Mouse (Mus musculus) spleen, postnatal 36 days (tissue): Measurements from ENCODE around the gene Cryl1.

ENCODE experiments used
- DNase-seq, 2 experiments: peaks; one replicate each; pipeline ENCODE4 v3.0.0; 2022; ENCODE audit warnings: low spot score in 2 of 2, mixed read lengths in 1 of 2

The Cryl1 gene

GRCm38 (mm10) chr14:57372348-57373102 lies 25.8 kb downstream of the Cryl1 start:
- peak; percentile 57 to 62 for DNase-seq

DNA sequence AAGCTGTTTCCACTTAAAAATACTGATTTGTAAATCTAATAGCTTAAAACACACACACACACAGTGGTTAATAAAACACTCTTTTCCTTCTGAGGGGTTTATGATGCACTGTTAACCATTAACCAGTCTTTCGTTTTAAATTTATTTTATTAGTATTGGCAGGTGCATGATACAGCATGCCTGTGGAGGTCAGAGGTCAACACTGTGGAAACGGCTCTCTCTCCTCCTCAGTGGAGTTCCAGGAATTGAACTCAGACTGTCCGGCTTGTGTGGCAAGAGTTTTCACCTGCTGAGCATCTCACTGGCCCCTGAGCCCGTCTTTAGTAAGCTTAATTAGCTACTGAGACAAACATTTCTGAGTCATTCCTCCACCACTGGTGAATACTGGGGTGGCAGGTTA lies 31.0 kb downstream of the Cryl1 start:
- DNase-seq: no peak

DNA sequence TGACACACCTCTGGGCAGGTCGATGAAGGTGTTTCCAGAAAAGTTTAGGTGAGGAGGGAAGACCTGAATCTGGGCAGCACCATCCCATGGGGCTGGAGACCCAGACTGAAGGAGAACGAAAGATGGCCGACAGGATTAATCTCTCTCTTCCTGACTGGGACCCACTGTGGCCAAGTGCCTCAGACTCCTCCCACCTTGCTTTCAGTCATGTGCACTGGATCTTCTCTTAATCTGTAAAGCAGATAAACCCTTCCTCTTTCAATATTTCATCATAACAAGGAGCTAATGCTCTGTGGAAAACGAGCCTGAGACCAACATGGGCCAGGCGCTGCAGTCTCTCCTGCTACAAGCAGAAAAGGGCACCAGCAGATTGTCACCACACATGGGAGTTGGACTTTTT lies 31.6 kb downstream of the Cryl1 start:
- no peak for DNase-seq

- no peak for DNase-seq
Observed at GRCm38 (mm10) chr14:57365341-57365740, 33.0 kb downstream of the Cryl1 start.

DNA sequence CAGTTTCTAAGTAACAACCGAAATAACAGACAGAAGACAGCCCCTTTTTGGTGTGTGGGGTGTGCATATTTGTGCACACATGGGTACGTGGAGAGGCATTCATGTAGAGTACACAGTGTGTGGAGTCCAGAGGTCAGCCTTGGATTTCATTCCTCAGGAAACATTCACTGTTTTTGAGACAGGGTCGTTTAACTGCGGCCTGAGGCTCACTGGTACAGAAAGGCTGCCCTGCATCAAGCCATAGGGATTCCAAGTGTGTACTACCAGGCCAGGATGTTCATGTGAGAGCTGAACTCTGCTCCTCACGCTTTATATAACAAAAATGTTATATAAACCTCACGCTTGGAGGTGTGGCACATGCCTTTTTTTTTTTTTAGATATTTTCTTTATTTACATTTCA lies 34.5 kb downstream of the Cryl1 start:
- DNase-seq: no peak

DNA sequence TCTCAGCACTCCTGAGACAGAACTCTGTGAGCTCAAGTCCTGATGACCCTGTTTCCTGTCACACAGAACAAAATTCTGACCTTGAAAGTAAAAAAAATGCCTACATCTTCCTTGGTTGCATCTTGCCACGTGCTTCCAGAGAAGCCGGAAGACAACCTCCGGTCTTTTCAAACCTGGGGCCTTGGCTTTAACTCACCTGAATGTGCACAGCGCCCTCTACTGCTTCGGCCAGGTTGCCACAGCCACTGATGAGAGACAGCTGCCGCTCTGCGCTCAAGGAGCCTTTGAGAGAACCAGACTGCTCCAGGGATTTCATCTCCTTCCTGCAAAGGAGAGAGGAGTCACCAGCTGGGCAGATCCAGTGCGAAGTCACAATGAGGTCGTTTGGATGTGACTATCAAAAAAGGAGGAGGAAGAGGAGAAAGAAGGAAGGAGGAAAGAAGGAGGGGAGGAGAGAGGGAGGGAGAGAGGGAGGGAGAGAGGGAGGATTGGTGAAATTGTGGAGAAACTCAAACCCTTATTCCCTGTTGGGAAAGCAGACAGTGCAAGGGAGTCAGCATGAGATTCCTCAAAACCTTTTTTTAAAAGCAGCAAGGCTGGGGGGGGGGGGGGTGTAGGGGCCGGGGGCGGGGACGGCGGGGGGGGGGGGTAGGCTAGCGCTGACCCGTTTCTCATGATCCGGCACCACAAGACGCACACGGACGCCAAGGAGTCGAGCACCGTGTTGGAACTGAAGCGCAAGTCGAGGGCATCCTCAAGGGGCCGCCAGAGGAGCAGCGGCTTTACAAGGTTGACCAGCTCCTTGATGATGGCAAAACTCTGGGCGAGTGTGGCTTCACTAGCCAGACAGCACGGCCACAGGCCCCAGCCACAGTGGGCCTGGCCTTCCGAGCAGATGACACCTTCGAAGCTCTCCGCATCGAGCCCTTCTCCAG lies 35.3 kb downstream of the Cryl1 start:
- DNase-seq: peak; percentile 16 to 26

DNA sequence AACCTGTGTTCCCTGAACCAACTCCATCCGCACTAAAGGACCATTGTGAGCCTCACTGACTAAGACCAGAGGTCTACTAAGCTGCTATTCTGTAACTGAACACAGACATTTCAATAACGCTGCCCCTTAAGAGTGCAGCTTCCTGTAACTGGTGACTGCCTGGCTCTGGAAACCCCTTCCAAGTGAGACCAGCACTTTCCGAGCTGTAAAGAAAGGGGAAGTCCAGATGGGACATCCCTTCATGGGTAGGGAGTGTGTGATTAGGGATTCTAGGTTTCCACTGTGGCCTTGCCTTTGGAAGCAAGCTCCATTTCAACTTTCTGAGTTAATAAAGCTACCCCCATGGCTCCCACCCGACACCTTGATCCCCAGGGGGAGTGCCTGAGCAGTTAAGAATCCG lies 41.3 kb downstream of the Cryl1 start:
- DNase-seq: no peak

GRCm38 (mm10) chr14:57351521-57352235 lies 46.7 kb downstream of the Cryl1 start:
- no peak for DNase-seq

GRCm38 (mm10) chr14:57349955-57350354 lies 48.4 kb downstream of the Cryl1 start:
- DNase-seq: no peak

DNA sequence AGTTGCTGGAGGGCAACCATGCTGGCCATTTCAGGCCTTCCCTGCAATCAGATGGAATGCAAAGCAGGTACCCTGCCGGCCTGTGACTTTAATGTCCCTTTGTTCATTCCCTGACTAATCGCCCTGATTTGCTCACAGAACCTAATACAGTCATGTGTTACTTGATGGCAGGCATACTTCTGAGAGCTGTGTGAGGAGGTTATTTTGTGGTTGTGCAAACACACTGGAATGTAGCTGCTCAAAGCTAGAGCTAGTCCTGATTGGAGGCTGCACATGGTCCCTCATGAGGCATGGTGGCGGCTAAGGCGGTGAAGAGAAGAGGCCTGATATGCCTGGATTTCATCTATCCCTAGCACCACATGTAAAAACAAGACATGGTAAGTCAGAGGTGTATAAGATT lies 50.2 kb downstream of the Cryl1 start:
- DNase-seq: no peak

- no peak for DNase-seq
Observed at GRCm38 (mm10) chr14:57346135-57346534, 52.2 kb downstream of the Cryl1 start.

GRCm38 (mm10) chr14:57344781-57345492 lies 53.4 kb downstream of the Cryl1 start:
- DNase-seq: no peak

DNA sequence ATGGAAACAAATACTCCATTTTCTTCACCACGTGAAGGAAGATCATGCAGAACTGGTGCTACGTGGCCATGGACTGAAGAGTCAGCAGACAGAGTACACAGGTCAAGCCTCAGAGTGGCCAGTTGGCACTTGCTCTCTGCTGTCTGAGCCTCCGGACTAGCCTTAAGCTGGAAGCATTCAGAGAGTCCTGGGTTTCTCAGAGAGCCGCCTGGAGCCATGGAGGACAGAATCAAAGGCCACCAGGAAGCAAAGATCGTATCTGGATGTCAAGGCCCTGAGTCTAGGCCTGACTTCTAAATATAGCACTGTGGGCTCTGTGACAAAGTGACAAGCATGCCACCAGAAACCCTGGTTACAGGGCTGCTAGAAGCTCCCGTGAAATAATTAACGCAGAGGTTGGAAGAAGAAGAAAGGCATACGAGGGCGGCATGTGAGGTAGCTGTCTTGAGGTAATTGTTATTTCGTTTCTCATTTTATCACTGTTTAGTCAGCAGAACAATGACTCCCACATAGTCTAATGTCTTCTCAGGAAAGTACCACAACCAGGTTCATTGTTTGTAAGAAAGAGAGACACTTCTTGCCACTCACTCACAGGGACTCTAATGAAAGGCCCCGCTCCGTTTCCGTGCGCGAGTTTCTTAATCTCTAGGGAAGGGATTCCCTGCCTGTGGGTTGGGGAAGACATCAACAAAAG lies 55.1 kb downstream of the Cryl1 start:
- DNase-seq: no peak

GRCm38 (mm10) chr14:57342316-57343055 lies 55.8 kb downstream of the Cryl1 start:
- no peak for DNase-seq

GRCm38 (mm10) chr14:57338666-57339065 lies 59.7 kb downstream of the Cryl1 start:
- DNase-seq: no peak

DNA sequence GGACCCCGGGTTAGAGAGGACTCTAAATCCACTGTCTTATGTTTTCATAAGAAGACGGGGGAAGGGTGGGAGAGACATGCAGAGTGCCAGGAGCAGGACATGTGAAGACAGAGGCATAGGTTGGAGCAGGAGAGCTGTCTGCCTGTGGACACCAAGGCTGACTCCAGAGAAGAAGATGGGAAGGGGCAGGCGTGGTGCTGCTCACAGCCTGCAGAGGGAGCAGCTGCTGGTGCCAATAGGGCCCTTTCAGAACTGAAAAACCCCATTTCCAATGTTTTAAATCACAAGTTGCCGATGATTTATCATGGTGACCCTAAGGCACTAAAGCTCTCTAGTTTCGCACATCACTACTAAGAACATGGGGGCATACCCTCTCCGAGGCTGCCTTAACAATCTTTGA lies 63.5 kb downstream of the Cryl1 start:
- DNase-seq: no peak

DNA sequence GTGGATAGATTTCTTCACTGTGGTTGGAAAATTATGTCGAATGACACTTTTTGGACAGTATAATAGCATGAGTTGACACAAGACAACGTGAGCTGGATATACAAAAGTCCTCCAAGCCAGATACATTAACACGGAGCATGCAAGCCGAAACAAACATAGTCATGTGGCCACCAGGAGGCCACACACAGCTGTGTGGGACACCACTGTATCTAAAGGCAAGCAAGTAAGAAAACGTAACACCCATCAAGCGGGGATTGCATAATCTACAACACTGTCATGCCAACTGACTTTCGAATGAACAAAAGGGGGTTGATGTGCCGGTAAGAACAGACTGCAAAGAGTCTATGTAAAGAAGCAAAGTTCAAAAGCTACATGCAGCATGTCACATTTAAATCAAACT lies 65.8 kb downstream of the Cryl1 start:
- DNase-seq: no peak

- DNase-seq: no peak
Observed at GRCm38 (mm10) chr14:57331097-57331496, 67.2 kb downstream of the Cryl1 start.

DNA sequence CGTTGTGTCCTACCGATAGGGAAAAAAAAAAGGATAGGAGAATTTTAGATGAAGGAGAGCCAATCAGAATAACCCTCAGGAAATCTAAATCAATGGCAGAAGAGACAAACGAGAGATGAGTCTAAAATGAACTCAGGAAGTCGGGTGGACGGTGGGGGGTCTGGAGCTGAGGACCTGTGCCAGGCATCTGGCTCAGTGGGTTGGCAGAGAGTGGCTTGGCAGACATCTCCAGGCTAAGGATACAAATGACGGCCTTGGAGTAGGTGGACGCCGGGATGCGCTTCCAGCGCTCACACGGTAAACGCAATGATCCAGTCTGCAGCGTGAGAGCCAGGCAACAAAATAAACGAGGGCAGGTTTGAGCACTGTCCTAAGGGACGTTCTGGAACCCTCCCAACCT lies 68.7 kb downstream of the Cryl1 start:
- DNase-seq: no peak

DNA sequence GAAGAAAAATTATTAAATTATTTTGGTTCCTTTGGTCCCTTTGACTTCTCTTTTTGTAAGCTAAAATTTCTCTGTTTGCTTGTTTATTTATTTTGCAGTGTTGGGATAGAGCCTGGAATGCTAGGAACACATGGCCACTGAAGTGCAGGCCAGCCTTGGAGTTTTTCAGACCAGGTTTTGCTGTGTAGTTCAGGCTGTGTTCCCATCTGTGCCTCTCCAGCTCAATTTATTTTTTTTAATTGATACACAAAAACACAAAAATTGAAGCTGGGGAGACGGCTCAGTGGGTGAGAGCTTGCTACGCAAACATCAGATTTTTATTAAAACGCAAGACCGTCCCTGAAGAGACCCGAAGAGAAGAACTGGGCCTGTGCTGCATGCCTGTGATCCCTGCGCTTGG lies 71.6 kb downstream of the Cryl1 start:
- no peak for DNase-seq
